Mouse (Mus musculus): ENCODE results near the gene Znrf3.

DNA sequence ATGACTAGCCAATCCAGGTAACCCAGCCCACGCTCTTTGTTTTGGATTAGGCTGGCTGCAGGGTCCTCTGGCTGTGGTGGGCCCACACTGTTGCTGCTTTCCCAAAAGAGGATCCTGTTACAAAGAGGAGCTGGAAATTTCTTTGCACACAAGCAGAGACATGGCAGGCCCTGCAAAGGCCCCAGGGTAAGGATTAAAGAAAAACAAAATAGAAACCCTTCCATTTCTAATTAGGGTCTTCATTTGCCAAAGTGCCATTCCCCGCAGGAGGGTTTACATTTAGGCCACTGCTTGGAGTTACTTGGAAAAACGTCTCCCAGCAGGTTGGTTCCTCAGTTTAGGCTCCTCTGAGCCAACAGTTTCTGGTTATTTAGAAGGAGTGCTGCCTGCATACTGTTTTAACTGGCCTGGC lies 130.3 kb downstream of the Znrf3 start:
- no peak for TF ChIP-seq TAL1 (conservative IDR thresholded peaks at IDR 0.05; ENCODE audit: low read depth, low read length)
- no peak for TF ChIP-seq CTCF (IDR thresholded peaks at IDR 0.05; ENCODE audit: low read depth, low read length)

Data from G1E (cell line).